Mouse (Mus musculus): Measurements from ENCODE around the gene Add3.

Gene Add3

DNA sequence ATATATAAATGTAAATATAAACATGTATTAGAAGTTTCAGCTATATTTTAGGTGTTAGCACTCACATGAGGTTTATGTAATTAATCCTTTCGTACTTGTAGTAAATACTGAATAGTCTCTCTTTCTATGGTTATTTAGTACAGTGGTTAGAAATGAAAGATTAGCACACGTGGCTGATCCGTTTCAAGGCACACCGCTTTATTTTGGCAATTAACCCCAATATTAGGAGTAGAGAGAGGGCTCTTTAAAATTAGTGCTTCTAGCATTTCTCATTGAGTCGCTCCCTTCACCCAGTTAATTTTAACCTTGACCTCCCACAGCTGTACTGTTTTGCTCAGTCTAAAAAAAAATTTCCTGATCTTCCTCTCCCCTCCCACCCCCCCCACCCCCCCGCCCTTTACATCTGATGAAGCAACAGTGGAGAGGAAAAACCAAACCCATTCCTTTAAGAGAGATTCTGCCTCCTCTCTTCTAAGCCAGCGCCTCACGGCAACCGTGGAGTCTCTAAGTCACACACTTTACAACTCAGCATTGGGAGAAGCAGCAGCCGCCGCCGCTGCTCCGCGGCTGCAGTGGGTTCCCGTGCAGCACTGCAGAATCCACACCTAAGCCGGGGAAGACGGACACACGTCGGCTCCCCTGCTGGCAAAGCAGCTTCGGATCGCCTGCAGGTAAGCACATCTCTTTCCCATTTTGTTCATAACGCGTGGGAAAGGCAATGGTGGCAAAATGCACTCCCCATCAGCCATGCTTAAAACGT is at the start of gene Add3:
Gene Add3, plus strand, starts transcription at position 400 of the 760 bp plus-strand sequence.
- DNase-seq (ENCODE audit: low spot score in 2 of 2): peak; percentile 18 to 37

DNA sequence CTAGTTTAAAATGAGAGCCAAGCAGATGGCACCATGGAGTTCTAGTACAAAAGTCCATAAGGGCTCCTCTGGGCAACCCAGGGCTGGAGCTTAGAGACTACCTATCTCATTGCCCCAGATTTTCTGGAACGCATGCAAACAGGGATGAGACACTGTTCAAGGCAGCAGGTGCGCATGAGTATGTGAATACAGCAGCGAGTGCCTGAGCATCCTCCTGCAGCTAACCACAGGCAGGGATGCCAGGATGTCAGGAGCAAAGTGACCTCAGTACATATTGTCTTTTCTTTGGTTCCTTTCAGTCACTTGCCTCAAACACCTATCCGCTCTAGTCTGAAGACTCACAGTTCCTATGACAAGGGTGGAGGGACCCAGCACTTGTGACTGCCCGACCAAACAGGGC is 49.6 kb upstream of the Add3 start:
- DNase-seq (ENCODE audit: low spot score in 2 of 2): no peak

- DNase-seq (ENCODE audit: low spot score in 2 of 2): no peak
Observed at GRCm38 (mm10) chr19:53092251-53092650, 48.0 kb upstream of the Add3 start.

DNA sequence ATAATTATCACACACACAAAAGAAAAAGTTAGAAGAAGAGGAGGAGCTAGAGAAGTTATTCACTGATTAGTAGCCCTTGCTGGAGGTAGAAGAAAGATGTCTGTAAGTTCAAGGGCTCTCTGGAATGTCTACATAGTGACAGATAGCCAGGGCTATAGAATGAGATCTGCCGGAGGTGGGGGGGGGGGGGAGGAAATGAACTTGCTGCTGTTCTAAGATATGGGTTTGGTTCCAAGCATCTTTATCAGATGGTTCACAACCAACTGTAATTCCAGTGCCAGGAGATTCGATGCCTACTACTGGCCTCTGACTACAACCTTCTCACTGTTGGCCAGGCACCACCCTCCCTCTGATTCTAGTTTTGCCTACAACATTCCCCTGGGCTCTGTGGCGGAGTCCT is 46.9 kb upstream of the Add3 start:
- DNase-seq (ENCODE audit: low spot score in 2 of 2): no peak

- no peak for DNase-seq (ENCODE audit: low spot score in 2 of 2)
Observed at GRCm38 (mm10) chr19:53094684-53095083, 45.6 kb upstream of the Add3 start.

GRCm38 (mm10) chr19:53101374-53102300 is 38.6 kb upstream of the Add3 start:
- no peak for DNase-seq (ENCODE audit: low spot score in 2 of 2)

DNA sequence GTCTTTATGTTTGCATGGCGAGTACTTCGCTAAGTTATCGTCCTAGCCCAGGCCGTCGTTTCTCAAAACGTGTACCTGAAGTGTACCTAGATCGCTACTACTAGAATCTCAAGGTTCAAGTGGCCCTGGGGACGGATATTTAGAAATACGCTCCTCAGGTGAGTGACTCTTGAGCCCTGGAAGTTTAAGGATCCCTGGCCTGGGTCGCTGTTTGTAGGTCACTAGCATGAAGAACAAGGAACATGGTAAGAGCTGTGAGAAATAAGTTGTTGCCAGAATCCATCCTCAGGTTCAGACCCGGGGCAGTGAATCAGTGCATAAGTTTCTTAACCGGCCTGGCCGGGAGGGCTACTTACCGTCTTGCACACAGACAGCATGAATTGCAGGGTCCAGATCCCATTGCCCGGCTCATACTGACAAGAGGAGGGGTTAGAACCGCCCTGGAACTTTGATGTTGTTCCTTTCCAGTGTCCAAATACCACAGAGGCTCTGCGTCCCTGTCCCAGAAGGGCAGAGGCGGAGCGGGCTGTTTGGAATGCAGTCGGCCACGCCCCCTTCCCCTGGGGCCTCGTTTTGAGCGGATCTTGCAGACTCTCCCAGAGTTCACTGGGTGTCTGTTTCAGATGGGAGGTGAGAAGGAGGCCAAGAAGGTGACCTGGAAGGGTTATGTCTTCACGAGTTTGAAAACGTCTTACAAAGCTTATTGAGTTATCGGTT is 34.7 kb upstream of the Add3 start:
- DNase-seq (ENCODE audit: low spot score in 2 of 2): no peak

DNA sequence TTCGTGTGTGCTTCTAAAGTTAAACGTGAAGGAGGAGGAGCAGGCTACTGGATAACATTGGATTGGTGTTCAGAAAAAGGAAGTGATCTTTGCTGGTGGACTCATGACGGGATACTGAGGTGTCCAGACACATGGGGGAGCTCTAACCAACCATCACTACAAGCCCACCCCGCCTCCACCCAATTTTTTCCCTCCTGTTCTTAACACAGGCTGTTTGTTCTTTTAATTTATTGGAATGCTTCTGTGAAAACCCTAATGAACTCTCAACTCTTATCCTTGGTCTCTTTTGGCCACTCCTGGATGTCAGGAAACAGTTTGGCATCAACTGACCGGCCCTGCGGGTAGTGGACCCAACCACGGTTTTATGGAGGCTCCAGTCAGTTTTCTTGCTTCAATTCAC is 33.3 kb upstream of the Add3 start:
- DNase-seq (ENCODE audit: low spot score in 2 of 2): peak in 1 of 2 experiments; percentile 22

- DNase-seq (ENCODE audit: low spot score in 2 of 2): no peak
Observed at GRCm38 (mm10) chr19:53107361-53108247, 32.6 kb upstream of the Add3 start.

DNA sequence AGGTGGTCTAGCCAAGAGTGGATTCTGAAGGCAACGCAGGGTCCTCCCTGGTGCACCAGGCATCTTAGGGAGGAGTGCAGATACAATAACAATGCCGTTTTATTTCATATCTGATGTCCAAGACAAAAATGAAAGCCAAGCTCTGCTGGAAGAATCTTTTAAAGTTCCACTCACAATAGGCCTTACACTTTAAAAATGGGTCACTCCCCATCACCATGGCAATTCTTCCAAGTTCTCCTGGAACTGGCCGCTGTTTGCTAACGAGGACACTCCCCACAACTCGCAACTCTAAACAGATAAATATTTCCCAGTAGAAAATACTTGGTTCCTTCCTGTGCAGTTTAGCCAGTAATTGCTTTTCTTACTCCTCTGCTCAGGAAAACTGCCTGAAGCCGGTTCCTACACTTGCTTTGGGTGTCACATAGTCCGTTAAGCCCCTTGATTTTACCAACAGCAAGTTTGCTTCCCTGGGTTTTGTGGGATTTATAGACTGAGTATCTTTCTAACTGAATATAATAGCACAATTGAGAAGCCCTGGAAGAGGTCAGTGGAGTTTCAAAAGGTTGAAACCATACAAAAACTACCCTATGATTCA is 28.1 kb upstream of the Add3 start:
- no peak for DNase-seq (ENCODE audit: low spot score in 2 of 2)

GRCm38 (mm10) chr19:53119255-53119795 is 20.9 kb upstream of the Add3 start:
- no peak for DNase-seq (ENCODE audit: low spot score in 2 of 2)

DNA sequence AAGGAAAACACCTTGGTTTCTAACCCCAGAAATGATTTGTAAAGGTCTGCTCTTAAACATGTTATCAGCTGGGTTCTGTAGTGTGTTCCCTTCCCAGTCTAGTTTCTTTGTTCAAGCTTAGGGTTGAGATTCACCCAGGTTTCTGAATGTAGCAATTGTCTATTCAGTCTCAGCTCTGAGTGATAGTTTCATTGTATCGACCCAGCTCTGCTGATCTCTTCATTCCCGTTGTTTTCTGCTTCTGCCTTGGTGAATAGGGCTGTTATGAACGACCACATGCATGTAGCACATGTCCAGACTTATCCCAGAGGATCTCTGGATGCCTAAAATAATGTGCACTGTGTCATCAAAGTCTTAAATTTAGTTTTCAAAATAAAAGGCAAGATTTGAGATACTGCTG is 19.8 kb upstream of the Add3 start:
- no peak for DNase-seq (ENCODE audit: low spot score in 2 of 2)

- DNase-seq (ENCODE audit: low spot score in 2 of 2): no peak
Observed at GRCm38 (mm10) chr19:53122641-53123241, 17.5 kb upstream of the Add3 start.

GRCm38 (mm10) chr19:53123301-53123700 is 16.9 kb upstream of the Add3 start:
- no peak for DNase-seq (ENCODE audit: low spot score in 2 of 2)

DNA sequence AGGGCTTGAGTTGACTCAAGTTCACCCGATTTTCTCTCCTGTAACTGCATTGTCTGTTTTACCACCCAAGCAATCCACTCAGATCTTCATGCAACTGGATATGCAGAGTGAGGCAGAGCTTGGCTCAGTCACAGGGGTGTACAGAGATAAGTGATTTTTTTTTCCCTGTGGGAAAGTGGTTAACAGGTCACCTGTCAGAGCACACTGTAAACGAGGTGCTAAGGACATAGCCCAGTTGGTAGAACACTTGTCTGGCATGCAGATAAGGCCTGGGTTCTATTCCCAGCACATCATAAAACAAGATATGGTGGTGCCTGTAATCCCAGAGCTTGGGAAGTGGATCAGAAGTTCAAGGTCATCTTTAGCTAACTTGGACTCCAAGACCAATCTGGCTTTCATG is 14.6 kb upstream of the Add3 start:
- no peak for DNase-seq (ENCODE audit: low spot score in 2 of 2)

DNA sequence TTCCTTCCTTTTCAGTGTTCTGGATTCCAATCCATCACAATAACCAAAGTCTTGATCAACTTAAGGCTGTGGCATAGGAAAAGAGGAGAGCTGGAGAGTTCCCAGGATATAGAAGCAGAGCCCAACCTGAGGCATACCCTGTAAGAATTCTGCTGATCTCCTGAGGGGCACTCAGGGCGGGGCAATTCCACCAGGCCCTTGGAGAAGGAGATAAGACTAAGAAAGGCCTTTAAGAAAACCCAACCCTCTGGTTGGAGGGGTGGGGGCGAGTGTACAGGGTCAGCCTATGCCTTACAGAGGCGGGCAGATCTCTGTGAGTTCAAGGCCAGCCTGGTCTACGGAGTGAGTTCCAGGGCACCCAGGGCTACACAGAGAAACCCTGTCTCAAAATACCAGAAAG is 13.7 kb upstream of the Add3 start:
- no peak for DNase-seq (ENCODE audit: low spot score in 2 of 2)

DNA sequence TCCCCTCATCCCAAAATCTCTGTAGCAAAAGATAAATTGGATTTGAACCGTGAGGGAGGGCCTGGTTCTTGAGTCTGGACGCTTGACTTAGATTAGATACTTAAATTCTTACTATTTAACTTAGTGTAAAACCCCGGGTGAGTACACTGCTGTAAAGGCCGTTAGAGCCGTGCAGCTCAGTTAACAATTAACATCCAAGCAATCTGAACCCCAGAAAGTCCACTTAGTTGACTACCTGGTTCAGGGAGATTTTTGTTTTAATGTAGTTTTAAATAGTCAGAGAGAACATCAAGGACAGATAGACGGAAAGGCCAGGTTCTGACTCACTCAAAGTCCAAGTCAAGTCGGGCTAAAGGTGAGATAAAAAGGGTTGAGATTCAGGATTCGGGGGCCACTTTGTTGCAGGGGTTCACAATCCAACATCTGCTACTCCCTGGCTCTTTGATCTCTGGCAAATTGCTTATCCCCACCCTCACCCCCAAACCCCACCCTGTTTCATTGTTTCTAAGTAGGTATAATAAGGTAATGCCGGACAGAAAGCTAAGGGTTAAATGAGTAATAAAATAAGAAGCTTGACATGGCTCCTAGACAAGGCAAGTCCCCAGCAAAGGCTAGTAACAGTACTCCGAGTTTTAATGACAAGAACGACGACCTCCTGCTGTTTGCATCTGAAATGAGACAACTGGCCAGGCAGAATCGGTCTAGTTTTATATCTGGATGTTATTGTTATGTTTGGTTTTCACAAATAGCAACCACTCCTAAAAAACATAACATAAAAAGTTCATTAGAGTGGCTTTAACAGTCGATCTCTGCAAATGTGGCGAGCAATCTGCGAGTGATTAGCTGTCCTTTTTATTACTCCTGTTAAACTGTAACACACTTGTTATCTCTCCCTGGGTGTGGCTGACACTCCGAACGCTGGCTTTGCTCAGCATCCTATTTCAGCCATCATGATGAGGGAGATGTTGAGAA is 12.6 kb upstream of the Add3 start:
- no peak for DNase-seq (ENCODE audit: low spot score in 2 of 2)

GRCm38 (mm10) chr19:53128494-53129337 is 11.5 kb upstream of the Add3 start:
- DNase-seq (ENCODE audit: low spot score in 2 of 2): no peak
